Mouse (Mus musculus): ENCODE measurements around the gene Msln. TPM values are rescaled to one million over a fixed set of nuclear protein-coding genes. Genes with fewer than 3 reads are reported as not detected.
A peak's percentile ranks its signal among the peaks of the same experiment; 100 is the strongest.
"Not testable (repeated sequence)": the region's sequence is repeated elsewhere in the genome, so short reads cannot be mapped to it uniquely, and the experiment has no call there.

The Msln gene
- polyA plus RNA-seq, 1 experiment from 2014 or later, result 0.30 TPM

- not testable (repeated sequence) for H3K4me1 ChIP-seq; H3K27ac ChIP-seq; H3K9me3 ChIP-seq (replicated peaks); H3K4me3 ChIP-seq; ATAC-seq; H3K4me2 ChIP-seq; H3K9ac ChIP-seq; H3K36me3 ChIP-seq
- 55% methylated on average over 12 of the region's 12 CpGs for WGBS (ENCODE audit: insufficient replicate concordance)
- peaks cover 19% of the 10 kb centered on the region; the same call in 1 of the 2 replicates for H3K27me3 ChIP-seq (replicated peaks)
Measured at GRCm38 (mm10) chr17:25741471-25741870, 12.7 kb downstream of the Msln start.

GRCm38 (mm10) chr17:25738861-25739260 lies 15.3 kb downstream of the Msln start:
- 64% methylated on average over 7 of the region's 7 CpGs for WGBS (ENCODE audit: insufficient replicate concordance)
- Histone ChIP-seq H3K27ac (no peak overlapping the region), H3K4me2 (no peak overlapping the region), H3K4me1 (no peaks in the 10 kb centered on the region), H3K9ac (no peak overlapping the region), H3K4me3 (no peak overlapping the region), H3K36me3 (no peaks in the 10 kb centered on the region), H3K9me3 (replicated peaks) (no peaks in the 10 kb centered on the region), H3K27me3 (replicated peaks) (peaks cover 11% of the 10 kb centered on the region; the same call in 1 of the 2 replicates)
- ATAC-seq, result no peak

- peaks cover 5% of the 10 kb centered on the region for H3K36me3 ChIP-seq
- no peak within 1 kb of the TSS for H3K4me2 ChIP-seq
- H3K27me3 ChIP-seq (replicated peaks), result peaks cover 5% of the 10 kb centered on the region; the same call in 1 of the 2 replicates
- H3K4me1 ChIP-seq, result no peaks in the 10 kb centered on the region
- H3K9ac ChIP-seq, result no peak within 1 kb of the TSS
- no peak for ATAC-seq
- H3K4me3 ChIP-seq, result no peak within 1 kb of the TSS
- no peak within 1 kb of the TSS for H3K27ac ChIP-seq
- H3K9me3 ChIP-seq (replicated peaks), result no peaks in the 10 kb centered on the region
- 63% methylated on average over 3 of the region's 3 CpGs for WGBS (ENCODE audit: insufficient replicate concordance)
Measured at GRCm38 (mm10) chr17:25735745-25736144, 18.4 kb downstream of the Msln start, which contains the start of gene Mslnl. Gene Mslnl (plus strand): TSS chr17:25736042.

- no peak for ATAC-seq
- Histone ChIP-seq H3K36me3 (peaks cover 10% of the 10 kb centered on the region), H3K9ac (no peak overlapping the region), H3K9me3 (replicated peaks) (no peaks in the 10 kb centered on the region), H3K27ac (no peak overlapping the region), H3K4me3 (no peak overlapping the region), H3K4me2 (no peak overlapping the region), H3K4me1 (no peaks in the 10 kb centered on the region), H3K27me3 (replicated peaks) (peaks cover 5% of the 10 kb centered on the region; the same call in 1 of the 2 replicates)
- WGBS (ENCODE audit: insufficient replicate concordance), result 70% methylated on average over 5 of the region's 5 CpGs
Measured at GRCm38 (mm10) chr17:25735246-25735645, 18.9 kb downstream of the Msln start.

- Histone ChIP-seq H3K4me1 (peaks cover 15% of the 10 kb centered on the region), H3K4me2 (no peak overlapping the region), H3K27me3 (replicated peaks) (peaks cover 5% of the 10 kb centered on the region; the same call in 1 of the 2 replicates), H3K27ac (no peak overlapping the region), H3K4me3 (no peak overlapping the region), H3K36me3 (peaks cover 26% of the 10 kb centered on the region), H3K9ac (no peak overlapping the region), H3K9me3 (replicated peaks) (no peaks in the 10 kb centered on the region)
- no peak for ATAC-seq
- 18% methylated on average over 2 of the region's 2 CpGs for WGBS (ENCODE audit: insufficient replicate concordance)
Measured at GRCm38 (mm10) chr17:25732082-25732481, 22.1 kb downstream of the Msln start.

GRCm38 (mm10) chr17:25728009-25728270 lies 26.2 kb downstream of the Msln start:
- H3K4me2 ChIP-seq, result peak overlapping the region; percentile 78
- H3K9me3 ChIP-seq (replicated peaks), result no peaks in the 10 kb centered on the region
- no peak for ATAC-seq
- H3K27ac ChIP-seq, result peak overlapping the region; percentile 47
- H3K27me3 ChIP-seq (replicated peaks), result no peaks in the 10 kb centered on the region
- H3K4me3 ChIP-seq, result peak overlapping the region; percentile 58
- H3K4me1 ChIP-seq, result peaks cover 33% of the 10 kb centered on the region
- peak overlapping the region; percentile 74 for H3K9ac ChIP-seq
- H3K36me3 ChIP-seq, result peaks cover 52% of the 10 kb centered on the region
- 20% methylated on average over 4 of the region's 4 CpGs for WGBS (ENCODE audit: insufficient replicate concordance)

GRCm38 (mm10) chr17:25727265-25728008 lies 26.7 kb downstream of the Msln start, which contains the start of the genes Chtf18 and Rpusd1:
Gene Chtf18 (minus strand): TSS chr17:25727419.
Gene Rpusd1 (plus strand): TSS chr17:25727670.
- Histone ChIP-seq H3K4me1 (peaks cover 38% of the 10 kb centered on the region), H3K27me3 (replicated peaks) (no peaks in the 10 kb centered on the region), H3K9ac (peak within 1 kb of the TSS; percentile 80), H3K27ac (peak within 1 kb of the TSS; percentile 47), H3K9me3 (replicated peaks) (no peaks in the 10 kb centered on the region), H3K4me2 (peak within 1 kb of the TSS; percentile 93), H3K4me3 (peak within 1 kb of the TSS; percentile 75), H3K36me3 (peaks cover 57% of the 10 kb centered on the region)
- peak; percentile 97 for ATAC-seq
- WGBS (ENCODE audit: insufficient replicate concordance), result 1% methylated on average over 37 of the region's 37 CpGs

GRCm38 (mm10) chr17:25725264-25725663 lies 28.9 kb downstream of the Msln start:
- H3K36me3 ChIP-seq, result peaks cover 69% of the 10 kb centered on the region
- no peaks in the 10 kb centered on the region for H3K9me3 ChIP-seq (replicated peaks)
- H3K4me2 ChIP-seq, result peak overlapping the region; percentile 93; the same call in 1 of the 2 replicates
- no peak overlapping the region for H3K4me3 ChIP-seq
- peaks cover 38% of the 10 kb centered on the region for H3K4me1 ChIP-seq
- H3K27ac ChIP-seq, result no peak overlapping the region
- no peaks in the 10 kb centered on the region for H3K27me3 ChIP-seq (replicated peaks)
- no peak overlapping the region for H3K9ac ChIP-seq
- ATAC-seq, result no peak
- 80% methylated on average over 6 of the region's 6 CpGs for WGBS (ENCODE audit: insufficient replicate concordance)

- no peak overlapping the region for H3K9ac ChIP-seq
- peaks cover 35% of the 10 kb centered on the region for H3K4me1 ChIP-seq
- no peak overlapping the region for H3K4me3 ChIP-seq
- no peak for ATAC-seq
- H3K27me3 ChIP-seq (replicated peaks), result no peaks in the 10 kb centered on the region
- H3K4me2 ChIP-seq, result no peak overlapping the region
- H3K27ac ChIP-seq, result no peak overlapping the region
- no peaks in the 10 kb centered on the region for H3K9me3 ChIP-seq (replicated peaks)
- WGBS (ENCODE audit: insufficient replicate concordance), result 76% methylated on average over 7 of the region's 7 CpGs
- H3K36me3 ChIP-seq, result peaks cover 72% of the 10 kb centered on the region
Measured at GRCm38 (mm10) chr17:25723919-25724318, 30.3 kb downstream of the Msln start.

- Histone ChIP-seq H3K9ac (no peak overlapping the region), H3K27me3 (replicated peaks) (peaks cover 4% of the 10 kb centered on the region), H3K9me3 (replicated peaks) (no peaks in the 10 kb centered on the region), H3K4me2 (no peak overlapping the region), H3K4me3 (no peak overlapping the region), H3K4me1 (peaks cover 31% of the 10 kb centered on the region), H3K36me3 (peaks cover 72% of the 10 kb centered on the region), H3K27ac (no peak overlapping the region)
- no peak for ATAC-seq
- WGBS (ENCODE audit: insufficient replicate concordance), result 92% methylated on average over 19 of the region's 19 CpGs
Measured at GRCm38 (mm10) chr17:25723470-25723869, 30.7 kb downstream of the Msln start.

GRCm38 (mm10) chr17:25721476-25721875 lies 32.7 kb downstream of the Msln start:
- WGBS (ENCODE audit: insufficient replicate concordance), result 89% methylated on average over 5 of the region's 5 CpGs
- H3K36me3 ChIP-seq, result peaks cover 73% of the 10 kb centered on the region

GRCm38 (mm10) chr17:25717691-25718090 lies 36.5 kb downstream of the Msln start:
- H3K4me1 ChIP-seq, result peaks cover 25% of the 10 kb centered on the region
- no peak overlapping the region for H3K9ac ChIP-seq
- no peak for ATAC-seq
- peaks cover 45% of the 10 kb centered on the region for H3K36me3 ChIP-seq
- peak overlapping the region; percentile 63 for H3K4me2 ChIP-seq
- H3K27ac ChIP-seq, result no peak overlapping the region
- H3K27me3 ChIP-seq (replicated peaks), result peaks cover 51% of the 10 kb centered on the region
- H3K4me3 ChIP-seq, result peak overlapping the region; percentile 37
- H3K9me3 ChIP-seq (replicated peaks), result no peaks in the 10 kb centered on the region
- 14% methylated on average over 6 of the region's 6 CpGs for WGBS (ENCODE audit: insufficient replicate concordance)

More at GRCm38 (mm10) chr17:25721476-25721875, 32.7 kb downstream of the Msln start:
- no peak overlapping the region for H3K4me2 ChIP-seq
- no peak overlapping the region for H3K9ac ChIP-seq
- H3K27me3 ChIP-seq (replicated peaks), result peaks cover 24% of the 10 kb centered on the region
- no peak overlapping the region for H3K27ac ChIP-seq
- no peak overlapping the region for H3K4me3 ChIP-seq
- peaks cover 30% of the 10 kb centered on the region for H3K4me1 ChIP-seq
- no peaks in the 10 kb centered on the region for H3K9me3 ChIP-seq (replicated peaks)
- ATAC-seq, result no peak
